Comparison of ENCODE assay signal across 12 mouse cellular contexts in genomic region chr1:170058051-170058450, GRCm38 (mm10). TPM values are rescaled to one million over a fixed set of nuclear protein-coding genes. Genes with fewer than 3 reads are reported as not detected.
DNase-seq lines count a peak whose midpoint lies in the region; ATAC-seq and TF ChIP-seq lines count a peak whose summit lies in the region.
"Had no signal": no experiment of that assay in that cellular context is flagged by ENCODE, and none has a peak within 500 bp of the region (broad histone marks: within the 10 kb centered on the region; RNA-seq: fewer than 3 reads in every experiment).

No protein-coding gene starts in this region.

- no peak overlapping the region for H3K4me2 ChIP-seq in lung, embryonic 16.5 days (ENCODE audit: low read depth, low read length)
- no peak overlapping the region for H3K4me2 ChIP-seq in midbrain, embryonic 16.5 days (ENCODE audit: low read length)
- H3K4me2 ChIP-seq in hindbrain, embryonic 11.5 days (replicated peaks; ENCODE audit: low read depth, low read length), result no peak overlapping the region
- H3K4me2 ChIP-seq in hindbrain, embryonic 13.5 days, result no peak overlapping the region
- H3K4me2 ChIP-seq: hindbrain, embryonic 15.5 days; midbrain, embryonic 13.5 days; neural tube, embryonic 13.5 days had no signal

- no peaks in the 10 kb centered on the region for H3K9me3 ChIP-seq in heart, embryonic 10.5 days
- no peaks in the 10 kb centered on the region for H3K9me3 ChIP-seq in lung, embryonic 16.5 days (ENCODE audit: control insufficient read depth, low read length)
- H3K9me3 ChIP-seq in midbrain, embryonic 16.5 days (replicated peaks; ENCODE audit: control insufficient read depth, low read length, poor library complexity, severe bottlenecking), result no peaks in the 10 kb centered on the region
- no peaks in the 10 kb centered on the region for H3K9me3 ChIP-seq in hindbrain, embryonic 11.5 days (ENCODE audit: control insufficient read depth, low read length)
- H3K9me3 ChIP-seq in hindbrain, embryonic 13.5 days, result peaks cover 6% of the 10 kb centered on the region; the same call in 1 of the 2 replicates
- H3K9me3 ChIP-seq: hindbrain, embryonic 15.5 days; midbrain, embryonic 13.5 days; neural tube, embryonic 13.5 days had no signal

- CTCF ChIA-PET in Patski (lab: Charles Lee), result no interaction called here

- 89% methylated on average over 11 of the region's 11 CpGs for WGBS in heart, embryonic 10.5 days
- WGBS in lung, embryonic 16.5 days, result 68% methylated on average over 11 of the region's 11 CpGs
- WGBS in midbrain, embryonic 16.5 days, result 95% methylated on average over 11 of the region's 11 CpGs
- WGBS in hindbrain, embryonic 11.5 days, result 92% methylated on average over 11 of the region's 11 CpGs
- WGBS in hindbrain, embryonic 13.5 days, result 89% methylated on average over 11 of the region's 11 CpGs

- H3K36me3 ChIP-seq in heart, embryonic 10.5 days, result 0 out of 2 replicates have a peak, but pooled peaks cover 4% of the 10 kb centered on the region
- no peaks in the 10 kb centered on the region for H3K36me3 ChIP-seq in lung, embryonic 16.5 days (ENCODE audit: control insufficient read depth, insufficient read depth, low read length)
- H3K36me3 ChIP-seq in midbrain, embryonic 16.5 days (ENCODE audit: control insufficient read depth, insufficient read depth, low read length), result no peaks in the 10 kb centered on the region
- H3K36me3 ChIP-seq in hindbrain, embryonic 11.5 days (ENCODE audit: control insufficient read depth, insufficient read depth, low read length), result no peaks in the 10 kb centered on the region
- no peaks in the 10 kb centered on the region for H3K36me3 ChIP-seq in hindbrain, embryonic 13.5 days
- H3K36me3 ChIP-seq: hindbrain, embryonic 15.5 days; midbrain, embryonic 13.5 days; neural tube, embryonic 13.5 days had no signal

- no peaks in the 10 kb centered on the region for H3K4me1 ChIP-seq in heart, embryonic 10.5 days
- peaks cover 4% of the 10 kb centered on the region for H3K4me1 ChIP-seq in lung, embryonic 16.5 days (replicated peaks; ENCODE audit: control insufficient read depth, insufficient read depth, low read length)
- H3K4me1 ChIP-seq in midbrain, embryonic 16.5 days (ENCODE audit: control insufficient read depth, insufficient read depth, low read length), result no peaks in the 10 kb centered on the region
- no peaks in the 10 kb centered on the region for H3K4me1 ChIP-seq in hindbrain, embryonic 11.5 days (replicated peaks; ENCODE audit: control insufficient read depth, insufficient read depth, low read length)
- peaks cover 9% of the 10 kb centered on the region for H3K4me1 ChIP-seq in hindbrain, embryonic 13.5 days (replicated peaks)

- in situ Hi-C loops in Patski (cut with MboI; ENCODE audit: low pct_unique_long_range_greater_than_20kb), result no loop called here

- ATAC-seq in Patski, result peak; percentile 8
- peak; percentile 42; the same call in 1 of the 2 replicates for ATAC-seq in lung, embryonic 16.5 days (ENCODE audit: low read depth)
- no peak for ATAC-seq in midbrain, embryonic 16.5 days
- no peak for ATAC-seq in hindbrain, embryonic 11.5 days (ENCODE audit: low FRiP score)
- ATAC-seq in hindbrain, embryonic 13.5 days (ENCODE audit: low FRiP score), result no peak
- ATAC-seq: midbrain, embryonic 13.5 days had no signal

- DNase-seq in heart, adult 8-10 months (ENCODE audit: low spot score), result peak; percentile 33
- no peak for DNase-seq in heart, embryonic 10.5 days (ENCODE audit: low spot score)
- peak; percentile 60 for DNase-seq in 3134 (ENCODE audit: extremely low read depth, insufficient read length, low spot score)
- DNase-seq in Patski (ENCODE audit: low read depth, low spot score), result no peak
- no peak for DNase-seq in hindbrain, embryonic 11.5 days (ENCODE audit: low spot score)
- DNase-seq: cerebellum, postnatal 14 days had no signal

- TF ChIP-seq CTCF in Patski (IDR thresholded peaks at IDR 0.05), result no peak

- no peak overlapping the region for H3K9ac ChIP-seq in lung, embryonic 16.5 days (ENCODE audit: low read length)
- no peak overlapping the region for H3K9ac ChIP-seq in midbrain, embryonic 16.5 days (ENCODE audit: low read depth, low read length)
- no peak overlapping the region for H3K9ac ChIP-seq in hindbrain, embryonic 11.5 days (ENCODE audit: low read depth, low read length)
- no peak overlapping the region for H3K9ac ChIP-seq in hindbrain, embryonic 13.5 days
- H3K9ac ChIP-seq: hindbrain, embryonic 15.5 days; midbrain, embryonic 13.5 days; neural tube, embryonic 13.5 days had no signal

- POLR2A ChIA-PET in Patski (lab: Charles Lee), result no interaction called here

- H3K27me3 ChIP-seq in heart, embryonic 10.5 days (ENCODE audit: insufficient read depth, poor library complexity, severe bottlenecking), result no peaks in the 10 kb centered on the region
- H3K27me3 ChIP-seq in Patski, result no peaks in the 10 kb centered on the region
- H3K27me3 ChIP-seq in lung, embryonic 16.5 days (ENCODE audit: control insufficient read depth, insufficient read depth, low read depth, low read length), result no peaks in the 10 kb centered on the region
- H3K27me3 ChIP-seq in midbrain, embryonic 16.5 days (ENCODE audit: control insufficient read depth, insufficient read depth, low read depth, low read length), result no peaks in the 10 kb centered on the region
- H3K27me3 ChIP-seq in hindbrain, embryonic 11.5 days (ENCODE audit: control insufficient read depth, insufficient read depth, low read length), result no peaks in the 10 kb centered on the region
- no peaks in the 10 kb centered on the region for H3K27me3 ChIP-seq in hindbrain, embryonic 13.5 days
- H3K27me3 ChIP-seq: hindbrain, embryonic 15.5 days; midbrain, embryonic 13.5 days; neural tube, embryonic 13.5 days had no signal

- H3K27ac ChIP-seq in heart, embryonic 10.5 days, result no peak overlapping the region
- no peak overlapping the region for H3K27ac ChIP-seq in lung, embryonic 16.5 days (ENCODE audit: low read length)
- no peak overlapping the region for H3K27ac ChIP-seq in midbrain, embryonic 16.5 days (ENCODE audit: low read length)
- H3K27ac ChIP-seq in hindbrain, embryonic 11.5 days (ENCODE audit: low read depth, low read length), result no peak overlapping the region
- no peak overlapping the region for H3K27ac ChIP-seq in hindbrain, embryonic 13.5 days
- H3K27ac ChIP-seq: hindbrain, embryonic 15.5 days; midbrain, embryonic 13.5 days; neural tube, embryonic 13.5 days had no signal

- H3K4me3 ChIP-seq in heart, embryonic 10.5 days, result no peak overlapping the region
- no peak overlapping the region for H3K4me3 ChIP-seq in lung, embryonic 16.5 days (ENCODE audit: low read length)
- H3K4me3 ChIP-seq in midbrain, embryonic 16.5 days (ENCODE audit: low read depth, low read length), result no peak overlapping the region
- no peak overlapping the region for H3K4me3 ChIP-seq in hindbrain, embryonic 11.5 days (ENCODE audit: low read depth, low read length)
- no peak overlapping the region for H3K4me3 ChIP-seq in hindbrain, embryonic 13.5 days
- H3K4me3 ChIP-seq: hindbrain, embryonic 15.5 days; midbrain, embryonic 13.5 days; neural tube, embryonic 13.5 days had no signal

RNA-seq across cellular contexts. Expression of gene Ddr2, which starts 52.5 kb away (rescaled TPM):
- total RNA-seq in heart, adult 8-10 months (2022), result 10 to 100 TPM; 18.9 to 24.8 (median 23.2) TPM
- polyA plus RNA-seq in heart, embryonic 10.5 days (2016; fragmentation: Nextera tagmentation; extraction: Ambion mirVana), result 6.7 and 21.0 TPM in 2 replicates
- polyA plus RNA-seq in Patski (2021), result 0.32 TPM
- 38.2 and 45.0 TPM in 2 replicates for polyA plus RNA-seq in lung, embryonic 16.5 days (2015; fragmentation: Nextera tagmentation; extraction: Ambion mirVana)
- polyA plus RNA-seq in midbrain, embryonic 16.5 days (2015; fragmentation: Nextera tagmentation; extraction: Ambion mirVana), result 7.0 and 7.9 TPM in 2 replicates
- polyA plus RNA-seq in hindbrain, embryonic 11.5 days (2014; fragmentation: Nextera tagmentation; extraction: Ambion mirVana), result 31.2 and 32.0 TPM in 2 replicates
- polyA plus RNA-seq in hindbrain, embryonic 13.5 days (2015; fragmentation: Nextera tagmentation; extraction: Ambion mirVana), result 9.4 and 12.5 TPM in 2 replicates

Comparison
In these comparisons a context has a peak if more than half of its experiments do, and no peak if none do; other contexts are left out.
1. DNase-seq: peak in heart, adult 8-10 months (single experiment) and 3134 (single experiment); none in heart, embryonic 10.5 days (single experiment), Patski (single experiment) and hindbrain, embryonic 11.5 days (single experiment).
2. ATAC-seq: peak in Patski (single experiment) and lung, embryonic 16.5 days (single experiment); none in midbrain, embryonic 16.5 days (single experiment), hindbrain, embryonic 11.5 days (single experiment) and hindbrain, embryonic 13.5 days (single experiment).